Comparison of ENCODE assay signal across 7 mouse cellular contexts in genomic region chr19:7217162-7217925, GRCm38 (mm10). TPM values are rescaled to one million over a fixed set of nuclear protein-coding genes. Genes with fewer than 3 reads are reported as not detected.
DNase-seq lines count a peak whose midpoint lies in the region; ATAC-seq lines count a peak whose summit lies in the region.

TSS of gene Cox8a (minus strand) at chr19:7217616.

- peak within 1 kb of the TSS; percentile 80 for H3K4me3 ChIP-seq in intestine, embryonic 15.5 days (replicated peaks)
- H3K4me3 ChIP-seq in midbrain, embryonic 10.5 days: peak within 1 kb of the TSS; percentile 94

- under 1% methylated on average over 50 of the region's 50 CpGs for WGBS in intestine, embryonic 15.5 days
- under 1% methylated on average over 50 of the region's 50 CpGs for WGBS in midbrain, embryonic 10.5 days

- H3K4me1 ChIP-seq in intestine, embryonic 15.5 days (replicated peaks): peaks cover 25% of the 10 kb centered on the region
- peaks cover 29% of the 10 kb centered on the region for H3K4me1 ChIP-seq in midbrain, embryonic 10.5 days

- intact Hi-C loops in gastrocnemius, postnatal 36 days (cut with DNase I): no loop called here
- intact Hi-C loops in left cerebral cortex, postnatal 25 days (cut with DNase I): no loop called here

- H3K27me3 ChIP-seq in intestine, embryonic 15.5 days (replicated peaks): no peaks in the 10 kb centered on the region
- H3K27me3 ChIP-seq in midbrain, embryonic 10.5 days (ENCODE audit: low read depth, poor library complexity, severe bottlenecking): no peaks in the 10 kb centered on the region

- ATAC-seq in intestine, embryonic 15.5 days: peak; percentile 98

- H3K9ac ChIP-seq in intestine, embryonic 15.5 days: peak within 1 kb of the TSS; percentile 87

- H3K36me3 ChIP-seq in intestine, embryonic 15.5 days: peaks cover 10% of the 10 kb centered on the region
- peaks cover 40% of the 10 kb centered on the region for H3K36me3 ChIP-seq in midbrain, embryonic 10.5 days

- H3K9me3 ChIP-seq in intestine, embryonic 15.5 days: no peaks in the 10 kb centered on the region
- H3K9me3 ChIP-seq in midbrain, embryonic 10.5 days (replicated peaks): 0 out of 2 replicates have a peak, but pooled peaks cover 9% of the 10 kb centered on the region

- peak; percentile 98 for DNase-seq in adrenal gland, adult 2 months
- peak; percentile 93 for DNase-seq in embryo, embryonic 11.5 days (ENCODE audit: low read depth, low spot score)
- peak; percentile 90 to 94 for DNase-seq in gastrocnemius, postnatal 36 days
- peak; percentile 97 to 99 for DNase-seq in left cerebral cortex, postnatal 25 days (ENCODE audit: low spot score in 2 of 2)
- peak; percentile 99 for DNase-seq in midbrain, embryonic 10.5 days (ENCODE audit: low spot score)
- peak; percentile 88 for DNase-seq in right cerebral cortex, postnatal 4 days

- H3K27ac ChIP-seq in intestine, embryonic 15.5 days: peak within 1 kb of the TSS; percentile 87
- peak within 1 kb of the TSS; percentile 94 for H3K27ac ChIP-seq in midbrain, embryonic 10.5 days (replicated peaks)

- H3K4me2 ChIP-seq in intestine, embryonic 15.5 days (replicated peaks): peak within 1 kb of the TSS; percentile 70

RNA-seq across cellular contexts. Expression of gene Cox8a, which starts in this region (rescaled TPM):
- 1,000 to 10,000 TPM; 1,087 to 1,191 TPM for total RNA-seq in adrenal gland, adult 2 months (2021)
- polyA plus RNA-seq in adrenal gland, adult 2 months (2012; rRNA removed): 2,774 and 3,841 TPM in 2 replicates
- total RNA-seq in gastrocnemius, postnatal 36 days (2021): 10 to 100 TPM; 80.2 to 87.0 TPM
- polyA plus RNA-seq in intestine, embryonic 15.5 days (2015; fragmentation: Nextera tagmentation; extraction: Ambion mirVana): 1,343 and 1,351 TPM in 2 replicates
- total RNA-seq in left cerebral cortex, postnatal 25 days (2021): 1,000 to 10,000 TPM; 1,203 to 1,264 TPM
- polyA plus RNA-seq in midbrain, embryonic 10.5 days (2016; fragmentation: Nextera tagmentation; extraction: Ambion mirVana): 895 and 900 TPM in 2 replicates

Comparison
In these comparisons a context has a peak if more than half of its experiments do, and no peak if none do; other contexts are left out.
1. Peak in every context shown above with its lines: DNase-seq, ATAC-seq, H3K4me3 ChIP-seq and H3K27ac ChIP-seq.
2. RNA of gene Cox8a (total RNA-seq): 1,203 to 1,264 TPM in left cerebral cortex, postnatal 25 days and 1,087 to 1,191 TPM in adrenal gland, adult 2 months; 80.2 to 87.0 TPM in gastrocnemius, postnatal 36 days; every median in the first group is over 10 times any median in the second.